Mouse (Mus musculus) hindbrain, embryonic 11.5 days (tissue): ENCODE data around the gene Micall2. TPM values are rescaled to one million over a fixed set of nuclear protein-coding genes. Genes with fewer than 3 reads are reported as not detected.

Experiments used
- ATAC-seq: fragments of 200-750 bp; cut with Nextera tagmentation; 2 replicates; pipeline ENCODE4 v1.8.0; 2017; ENCODE audit warnings: mild to moderate bottlenecking, moderate TSS enrichment, moderate library complexity; ENCODE audit not compliant: low FRiP score
- DNase-seq: peaks from one replicate; pipeline ENCODE4 v3.0.0-alpha.2; 2015; ENCODE audit warnings: low spot score
- H3K27ac ChIP-seq: fragments of 300-500 bp; sonication (generic); 2 replicates; pipeline ENCODE4 v1.5.1; 2014; ENCODE audit warnings: mild to moderate bottlenecking, low read depth, low read length
- H3K27me3 ChIP-seq: fragments of 300-500 bp; sonication (generic); 2 replicates; pipeline ENCODE4 v1.6.1; 2014; ENCODE audit warnings: mild to moderate bottlenecking, low read length, moderate library complexity, mixed read lengths; ENCODE audit not compliant: control insufficient read depth, insufficient read depth
- H3K36me3 ChIP-seq: fragments of 300-500 bp; sonication (generic); 2 replicates; pipeline ENCODE4 v1.6.1; 2014; ENCODE audit warnings: mild to moderate bottlenecking, low read length, moderate library complexity, mixed read lengths; ENCODE audit not compliant: control insufficient read depth, insufficient read depth
- H3K4me1 ChIP-seq: fragments of 300-500 bp; sonication (generic); replicated peaks from 2 replicates; pipeline ENCODE4 v1.6.1; 2014; ENCODE audit warnings: low read length, mixed read lengths; ENCODE audit not compliant: control insufficient read depth, insufficient read depth
- H3K4me2 ChIP-seq: fragments of 300-500 bp; sonication (generic); replicated peaks from 2 replicates; pipeline ENCODE4 v1.6.1; 2014; ENCODE audit warnings: mild to moderate bottlenecking, low read depth, low read length
- H3K4me3 ChIP-seq: fragments of 300-500 bp; sonication (generic); 2 replicates; pipeline ENCODE4 v1.5.1; 2014; ENCODE audit warnings: low read depth, low read length
- H3K9ac ChIP-seq: fragments of 300-500 bp; sonication (generic); 2 replicates; pipeline ENCODE4 v1.6.1; 2014; ENCODE audit warnings: low read depth, low read length
- H3K9me3 ChIP-seq: fragments of 300-500 bp; sonication (generic); 2 replicates; pipeline ENCODE4 v1.6.1; 2016; ENCODE audit warnings: low read length; ENCODE audit not compliant: control insufficient read depth
- WGBS: fragments of 180-500 bp; shearing (Covaris S2); extraction: QIAGEN DNeasy Blood & Tissue Kit; methylation state at CpG from one replicate; pipeline ENCODE4 v1.1.7; 2014; 5-methylcytosine and 5-hydroxymethylcytosine counted together
- polyA plus RNA-seq: library from polyadenylated mRNA; unstranded; fragments of >200 nt; fragmentation: Nextera tagmentation; extraction: Ambion mirVana; gene quantifications from 2 replicates; pipeline ENCODE4 v1.2.1, GENCODE M21; 2014

Gene Micall2
- polyA plus RNA-seq, 1 experiment from 2014 or later = 4.0 TPM

DNA sequence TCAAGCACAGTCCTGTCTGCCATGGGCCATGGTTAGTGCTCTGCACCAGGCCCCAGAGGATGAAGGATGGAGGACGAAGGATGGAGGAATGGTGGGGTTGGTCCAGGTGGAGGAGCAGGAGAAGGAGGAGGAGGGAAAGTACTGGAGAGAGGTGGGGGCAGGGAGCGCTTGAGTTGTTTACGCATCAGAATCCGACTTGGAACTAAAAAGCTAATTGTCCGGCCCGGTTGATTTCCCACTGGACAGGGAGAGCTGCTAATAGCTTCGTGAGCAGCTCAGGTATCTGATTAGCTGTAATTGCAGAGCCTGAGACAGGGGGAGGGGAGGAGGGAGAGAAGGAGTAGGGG, 53.5 kb downstream of the Micall2 start:
- 2% methylated on average over 7 of the region's 7 CpGs for WGBS
- Histone ChIP-seq H3K4me1 (peaks cover 3% of the 10 kb centered on the region), H3K9me3 (no peaks in the 10 kb centered on the region), H3K4me2 (no peak overlapping the region), H3K27me3 (peaks cover 32% of the 10 kb centered on the region), H3K27ac (no peak overlapping the region), H3K4me3 (no peak overlapping the region), H3K9ac (no peak overlapping the region), H3K36me3 (no peaks in the 10 kb centered on the region)
- ATAC-seq (peak; percentile 34; the same call in 1 of the 2 replicates), DNase-seq (peak; percentile 47)

GRCm38 (mm10) chr5:139681832-139682630, 54.1 kb downstream of the Micall2 start:
- Histone ChIP-seq H3K9me3 (no peaks in the 10 kb centered on the region), H3K4me2 (no peak overlapping the region; the same call in 1 of the 2 replicates), H3K27me3 (peaks cover 33% of the 10 kb centered on the region), H3K27ac (no peak overlapping the region), H3K4me1 (no peaks in the 10 kb centered on the region; the same call in 1 of the 2 replicates), H3K4me3 (no peak overlapping the region), H3K36me3 (no peaks in the 10 kb centered on the region), H3K9ac (no peak overlapping the region)
- 3% methylated on average over 20 of the region's 20 CpGs for WGBS
- DNase-seq = peak; percentile 47
- ATAC-seq = peak; percentile 71; the same call in 1 of the 2 replicates

- 0 out of 2 replicates have a peak, but pooled peaks have one; percentile 33 for ATAC-seq
Measured at GRCm38 (mm10) chr5:139675707-139675967, 60.5 kb downstream of the Micall2 start.

DNA sequence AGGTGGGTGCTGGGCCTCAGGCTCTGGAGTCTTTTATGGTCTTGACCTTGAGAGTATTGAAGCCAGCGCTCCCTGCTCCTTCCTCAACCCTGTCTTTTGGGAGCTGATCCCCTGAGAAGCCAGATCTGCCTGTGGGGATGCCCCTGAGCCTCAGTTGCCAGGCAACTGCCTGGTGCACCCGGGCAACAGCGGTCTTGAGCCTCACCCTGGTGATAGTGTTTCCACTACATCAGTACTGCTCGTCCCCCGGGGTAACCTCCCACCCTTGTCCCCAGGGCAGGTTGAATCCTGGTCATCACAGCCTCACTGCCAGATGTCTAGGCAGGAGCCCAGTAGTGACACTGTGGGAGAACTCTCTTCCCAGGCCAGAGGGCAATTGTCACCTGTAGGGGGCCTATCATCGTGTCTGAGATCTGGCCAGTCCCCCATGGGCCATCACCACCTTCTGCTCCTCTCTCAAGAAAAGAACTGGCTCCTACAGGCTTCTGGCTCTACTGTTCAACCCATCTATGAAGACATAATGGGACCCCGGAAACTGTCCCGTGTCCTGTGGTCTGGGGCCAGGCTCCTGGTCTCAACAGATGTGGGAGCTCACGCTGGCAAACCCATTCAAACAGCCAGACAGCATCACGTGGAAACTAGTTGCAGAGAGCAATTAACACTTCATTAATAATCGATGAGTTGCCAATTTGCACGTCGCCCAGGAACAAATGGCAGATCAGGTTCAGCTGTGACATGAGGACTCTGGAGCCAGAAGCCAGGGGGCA, 61.0 kb downstream of the Micall2 start:
- H3K9ac ChIP-seq = no peak overlapping the region
- peaks cover 31% of the 10 kb centered on the region for H3K27me3 ChIP-seq
- H3K4me1 ChIP-seq = no peaks in the 10 kb centered on the region
- H3K36me3 ChIP-seq = no peaks in the 10 kb centered on the region
- DNase-seq = no peak
- H3K27ac ChIP-seq = no peak overlapping the region
- no peaks in the 10 kb centered on the region for H3K9me3 ChIP-seq
- H3K4me3 ChIP-seq = no peak overlapping the region
- no peak overlapping the region for H3K4me2 ChIP-seq
- 34% methylated on average over 13 of the region's 13 CpGs for WGBS
- ATAC-seq = no peak

More at GRCm38 (mm10) chr5:139675707-139675967, 60.5 kb downstream of the Micall2 start:
- no peaks in the 10 kb centered on the region for H3K36me3 ChIP-seq
- H3K9ac ChIP-seq = no peak overlapping the region
- no peaks in the 10 kb centered on the region for H3K4me1 ChIP-seq
- H3K9me3 ChIP-seq = no peaks in the 10 kb centered on the region
- peaks cover 28% of the 10 kb centered on the region for H3K27me3 ChIP-seq
- no peak overlapping the region for H3K27ac ChIP-seq
- H3K4me2 ChIP-seq = no peak overlapping the region
- H3K4me3 ChIP-seq = no peak overlapping the region
- DNase-seq = no peak

DNA sequence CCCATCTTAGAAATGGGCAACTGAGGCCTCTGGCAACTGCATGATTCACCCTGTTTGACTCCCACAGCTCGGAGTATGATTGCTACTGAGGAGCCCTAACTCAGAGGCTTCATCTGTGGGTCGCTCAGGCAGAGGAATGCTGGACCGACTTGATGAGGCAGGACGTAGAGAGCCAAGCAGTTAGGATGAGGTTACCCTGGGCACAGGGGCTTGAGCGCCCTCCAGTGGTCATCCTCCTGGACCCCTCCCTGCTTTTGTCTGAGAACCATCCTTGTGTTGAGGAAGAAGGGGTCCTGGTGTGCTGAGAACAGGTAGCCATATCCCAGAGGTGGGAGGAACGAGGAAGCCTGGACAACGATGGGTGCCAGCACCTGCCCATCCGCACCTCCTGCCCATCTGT, 66.8 kb downstream of the Micall2 start:
- Histone ChIP-seq H3K4me1 (peaks cover 2% of the 10 kb centered on the region), H3K27me3 (peaks cover 74% of the 10 kb centered on the region), H3K36me3 (no peaks in the 10 kb centered on the region), H3K4me3 (no peak overlapping the region), H3K9ac (no peak overlapping the region), H3K27ac (no peak overlapping the region), H3K4me2 (no peak overlapping the region), H3K9me3 (no peaks in the 10 kb centered on the region)
- peak; percentile 74 for DNase-seq
- ATAC-seq = peak; percentile 39; the same call in 1 of the 2 replicates
- WGBS = 12% methylated on average over 8 of the region's 8 CpGs

- no peak overlapping the region for H3K4me3 ChIP-seq
- ATAC-seq = peak; percentile 62
- H3K4me1 ChIP-seq = peaks cover 2% of the 10 kb centered on the region
- H3K27ac ChIP-seq = no peak overlapping the region
- H3K4me2 ChIP-seq = peak overlapping the region; percentile 17; the same call in 1 of the 2 replicates
- WGBS = under 1% methylated on average over 24 of the region's 24 CpGs
- H3K9me3 ChIP-seq = no peaks in the 10 kb centered on the region
- H3K9ac ChIP-seq = no peak overlapping the region
- H3K27me3 ChIP-seq = peaks cover 72% of the 10 kb centered on the region
- peak; percentile 84 for DNase-seq
- no peaks in the 10 kb centered on the region for H3K36me3 ChIP-seq
Measured at GRCm38 (mm10) chr5:139668494-139668893, 67.6 kb downstream of the Micall2 start.

- WGBS = 48% methylated on average over 2 of the region's 2 CpGs
- no peak overlapping the region for H3K4me2 ChIP-seq
- H3K36me3 ChIP-seq = no peaks in the 10 kb centered on the region
- H3K4me3 ChIP-seq = no peak overlapping the region
- no peak overlapping the region for H3K27ac ChIP-seq
- peaks cover 2% of the 10 kb centered on the region for H3K4me1 ChIP-seq
- DNase-seq (no peak), ATAC-seq (no peak)
- H3K9ac ChIP-seq = no peak overlapping the region
- H3K27me3 ChIP-seq = peaks cover 63% of the 10 kb centered on the region
- H3K9me3 ChIP-seq = no peaks in the 10 kb centered on the region
Measured at GRCm38 (mm10) chr5:139666496-139666895, 69.6 kb downstream of the Micall2 start.

- Histone ChIP-seq H3K27ac (no peak overlapping the region), H3K27me3 (peaks cover 68% of the 10 kb centered on the region), H3K4me3 (no peak overlapping the region), H3K4me1 (peaks cover 2% of the 10 kb centered on the region), H3K36me3 (no peaks in the 10 kb centered on the region), H3K4me2 (no peak overlapping the region), H3K9me3 (no peaks in the 10 kb centered on the region), H3K9ac (no peak overlapping the region)
- DNase-seq (no peak), ATAC-seq (no peak)
- 73% methylated on average over 3 of the region's 3 CpGs for WGBS
Measured at GRCm38 (mm10) chr5:139665375-139665774, 70.8 kb downstream of the Micall2 start.
